Mouse (Mus musculus) monocyte, adult 2 months (primary cell): ENCODE measurements around the gene Mcat.

Experiments
- DNase-seq, 2 experiments: peaks; one replicate each; pipeline ENCODE4 v3.0.0; 2022; ENCODE audit warnings: low spot score in 2 of 2, low read depth in 1 of 2

Gene Mcat

GRCm38 (mm10) chr15:83576651-83577050 lies 13.1 kb upstream of the Mcat start:
- no peak for DNase-seq

- no peak for DNase-seq
Observed at GRCm38 (mm10) chr15:83575543-83575942, 12.0 kb upstream of the Mcat start.

- no peak for DNase-seq
Observed at GRCm38 (mm10) chr15:83574731-83575351, 11.3 kb upstream of the Mcat start.

GRCm38 (mm10) chr15:83573606-83574005 lies 10.0 kb upstream of the Mcat start:
- DNase-seq = no peak

GRCm38 (mm10) chr15:83572132-83572531 lies 8.5 kb upstream of the Mcat start:
- DNase-seq = no peak

- no peak for DNase-seq
Observed at GRCm38 (mm10) chr15:83571636-83572035, 8.0 kb upstream of the Mcat start.

- DNase-seq = no peak
Observed at GRCm38 (mm10) chr15:83570641-83571040, 7.1 kb upstream of the Mcat start.

GRCm38 (mm10) chr15:83569682-83570081 lies 6.1 kb upstream of the Mcat start:
- no peak for DNase-seq

GRCm38 (mm10) chr15:83568544-83568943 lies 5.0 kb upstream of the Mcat start:
- no peak for DNase-seq

GRCm38 (mm10) chr15:83567728-83568127 lies 4.1 kb upstream of the Mcat start:
- DNase-seq = no peak

- DNase-seq = no peak
Observed at GRCm38 (mm10) chr15:83566006-83566405, 2.4 kb upstream of the Mcat start.

- DNase-seq = no peak
Observed at GRCm38 (mm10) chr15:83565434-83565833, 1.8 kb upstream of the Mcat start.

- DNase-seq = peak in 1 of 2 experiments; percentile 19
Observed at GRCm38 (mm10) chr15:83563857-83564651, 467 bp upstream of the Mcat start.

GRCm38 (mm10) chr15:83562626-83563270 lies 839 bp downstream of the Mcat start:
- peak; percentile 30 to 34 for DNase-seq

- DNase-seq = no peak
Observed at GRCm38 (mm10) chr15:83560941-83561477, 2.6 kb downstream of the Mcat start.

- peak; percentile 34 to 64 for DNase-seq
Observed at GRCm38 (mm10) chr15:83555161-83555974, 8.2 kb downstream of the Mcat start.

GRCm38 (mm10) chr15:83553831-83554230 lies 9.8 kb downstream of the Mcat start:
- no peak for DNase-seq

GRCm38 (mm10) chr15:83550137-83550536 lies 13.4 kb downstream of the Mcat start:
- no peak for DNase-seq

GRCm38 (mm10) chr15:83547144-83547543 lies 16.4 kb downstream of the Mcat start:
- no peak for DNase-seq

- no peak for DNase-seq
Observed at GRCm38 (mm10) chr15:83546029-83546428, 17.6 kb downstream of the Mcat start.
